Mouse (Mus musculus) embryonic fibroblast, embryonic 13.5 days (primary cell): Measurements from ENCODE around the gene Tns2.

Experiments used
- CTCF ChIP-seq: IDR thresholded peaks from 2 replicates; pipeline ENCODE4 v1.5.1; 2011; ENCODE audit warnings: mild to moderate bottlenecking, control low read depth, low read length, moderate library complexity, borderline replicate concordance; ENCODE audit not compliant: insufficient read depth
- POLR2A ChIP-seq: IDR thresholded peaks from 2 replicates; pipeline ENCODE4 v1.6.1; 2011; ENCODE audit warnings: low read depth, mild to moderate bottlenecking, control low read depth, low read length, moderate library complexity

DNA sequence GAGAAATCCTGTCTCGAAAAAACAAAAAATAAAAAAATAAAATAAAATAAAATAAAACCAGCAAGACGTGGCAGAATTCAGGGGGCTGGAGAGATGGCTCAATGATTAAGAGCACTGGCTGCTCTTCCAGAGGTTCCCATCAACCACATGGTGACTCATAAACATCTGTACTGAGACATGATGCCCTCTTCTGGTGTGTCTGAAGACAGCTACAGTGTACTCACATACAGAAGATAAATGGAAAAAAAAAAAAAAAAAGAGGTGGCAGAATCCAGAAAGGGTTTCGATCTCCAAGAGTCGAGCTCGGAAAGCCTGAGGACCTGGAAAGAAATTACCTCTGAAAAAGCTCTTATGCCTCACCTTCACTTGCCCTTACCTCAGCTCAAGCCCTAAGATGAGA is 40.9 kb downstream of the Tns2 start:
- TF ChIP-seq CTCF (no peak), POLR2A (no peak)
